Mouse (Mus musculus): Measurements from ENCODE around the gene Dbp. TPM values are rescaled to one million over a fixed set of nuclear protein-coding genes. Genes with fewer than 3 reads are reported as not detected.

Dbp gene
- polyA plus RNA-seq, 1 experiment from 2014 or later: 3.1 TPM

- WGBS: under 1% methylated on average over 27 of the region's 27 CpGs
- H3K36me3 ChIP-seq: peaks cover 31% of the 10 kb centered on the region
Measured at GRCm38 (mm10) chr7:45707375-45707967, 2.6 kb downstream of the Dbp start.

GRCm38 (mm10) chr7:45708221-45708761, 3.4 kb downstream of the Dbp start:
- 58% methylated on average over 13 of the region's 13 CpGs for whole genome bisulfite sequencing
- Histone ChIP-seq H3K4me2 (peak overlapping the region; percentile 99), H3K4me3 (0 out of 2 replicates have a peak overlapping the region, but pooled peaks have one; percentile 60), H3K9ac (0 out of 2 replicates have a peak overlapping the region, but pooled peaks have one; percentile 28), H3K36me3 (peaks cover 39% of the 10 kb centered on the region), H3K27me3 (no peaks in the 10 kb centered on the region), H3K4me1 (replicated peaks) (peaks cover 65% of the 10 kb centered on the region), H3K9me3 (no peaks in the 10 kb centered on the region), H3K27ac (replicated peaks) (peak overlapping the region; percentile 54; the same call in 1 of the 2 replicates)
- ATAC-seq (ENCODE audit: low read depth): no peak

More at GRCm38 (mm10) chr7:45707375-45707967, 2.6 kb downstream of the Dbp start:
- Histone ChIP-seq H3K4me2 (peak overlapping the region; percentile 99), H3K27me3 (no peaks in the 10 kb centered on the region), H3K9ac (peak overlapping the region; percentile 52), H3K4me1 (replicated peaks) (peaks cover 73% of the 10 kb centered on the region), H3K4me3 (peak overlapping the region; percentile 60), H3K9me3 (no peaks in the 10 kb centered on the region), H3K27ac (replicated peaks) (peak overlapping the region; percentile 57)
- 0 out of 2 replicates have a peak, but pooled peaks have one; percentile 1 for ATAC-seq (ENCODE audit: low read depth)

- Histone ChIP-seq H3K27ac (replicated peaks) (peak overlapping the region; percentile 54), H3K36me3 (peaks cover 44% of the 10 kb centered on the region), H3K4me1 (replicated peaks) (peaks cover 61% of the 10 kb centered on the region), H3K27me3 (no peaks in the 10 kb centered on the region), H3K4me2 (peak overlapping the region; percentile 99; the same call in 1 of the 2 replicates), H3K9me3 (no peaks in the 10 kb centered on the region), H3K4me3 (no peak overlapping the region), H3K9ac (peak overlapping the region; percentile 4; the same call in 1 of the 2 replicates)
- ATAC-seq (ENCODE audit: low read depth): no peak
- 31% methylated on average over 6 of the region's 6 CpGs for WGBS
Measured at GRCm38 (mm10) chr7:45709036-45709435, 4.1 kb downstream of the Dbp start.

- H3K4me2 ChIP-seq: peak overlapping the region; percentile 99; the same call in 1 of the 2 replicates
- WGBS: 68% methylated on average over 14 of the region's 14 CpGs
Measured at GRCm38 (mm10) chr7:45709677-45710355, 4.9 kb downstream of the Dbp start.

GRCm38 (mm10) chr7:45710477-45711191, 5.7 kb downstream of the Dbp start:
- peaks cover 63% of the 10 kb centered on the region for H3K4me1 ChIP-seq (replicated peaks)

More at GRCm38 (mm10) chr7:45709677-45710355, 4.9 kb downstream of the Dbp start:
- no peak for ATAC-seq (ENCODE audit: low read depth)
- Histone ChIP-seq H3K27ac (replicated peaks) (peak overlapping the region; percentile 54; the same call in 1 of the 2 replicates), H3K9ac (peak overlapping the region; percentile 4; the same call in 1 of the 2 replicates), H3K4me3 (no peak overlapping the region), H3K4me1 (replicated peaks) (peaks cover 65% of the 10 kb centered on the region), H3K36me3 (peaks cover 44% of the 10 kb centered on the region), H3K9me3 (no peaks in the 10 kb centered on the region), H3K27me3 (no peaks in the 10 kb centered on the region)

GRCm38 (mm10) chr7:45711316-45712021, 6.6 kb downstream of the Dbp start:
- ATAC-seq (ENCODE audit: low read depth): no peak
- Histone ChIP-seq H3K4me2 (no peak overlapping the region), H3K36me3 (peaks cover 44% of the 10 kb centered on the region), H3K27ac (replicated peaks) (no peak overlapping the region), H3K9me3 (no peaks in the 10 kb centered on the region), H3K4me1 (replicated peaks) (peaks cover 63% of the 10 kb centered on the region), H3K27me3 (no peaks in the 10 kb centered on the region), H3K4me3 (no peak overlapping the region), H3K9ac (no peak overlapping the region)
- WGBS: 92% methylated on average over 24 of the region's 24 CpGs

More at GRCm38 (mm10) chr7:45710477-45711191, 5.7 kb downstream of the Dbp start:
- no peak overlapping the region for H3K4me3 ChIP-seq
- 94% methylated on average over 20 of the region's 20 CpGs for WGBS
- no peaks in the 10 kb centered on the region for H3K9me3 ChIP-seq
- no peak overlapping the region for H3K4me2 ChIP-seq
- H3K27ac ChIP-seq (replicated peaks): no peak overlapping the region
- no peaks in the 10 kb centered on the region for H3K27me3 ChIP-seq
- ATAC-seq (ENCODE audit: low read depth): no peak
- H3K9ac ChIP-seq: no peak overlapping the region
- H3K36me3 ChIP-seq: peaks cover 44% of the 10 kb centered on the region

GRCm38 (mm10) chr7:45712022-45712757, 7.3 kb downstream of the Dbp start:
- 88% methylated on average over 21 of the region's 21 CpGs for WGBS
- Histone ChIP-seq H3K9me3 (no peaks in the 10 kb centered on the region), H3K4me1 (replicated peaks) (peaks cover 63% of the 10 kb centered on the region), H3K36me3 (peaks cover 44% of the 10 kb centered on the region), H3K9ac (no peak overlapping the region), H3K27ac (replicated peaks) (no peak overlapping the region), H3K27me3 (no peaks in the 10 kb centered on the region), H3K4me3 (no peak overlapping the region), H3K4me2 (no peak overlapping the region)
- ATAC-seq (ENCODE audit: low read depth): no peak

GRCm38 (mm10) chr7:45713396-45713795, 8.5 kb downstream of the Dbp start:
- no peak for ATAC-seq (ENCODE audit: low read depth)
- H3K4me2 ChIP-seq: no peak overlapping the region
- H3K9ac ChIP-seq: no peak overlapping the region
- no peaks in the 10 kb centered on the region for H3K27me3 ChIP-seq
- H3K4me3 ChIP-seq: no peak overlapping the region
- no peaks in the 10 kb centered on the region for H3K9me3 ChIP-seq
- H3K4me1 ChIP-seq (replicated peaks): peaks cover 52% of the 10 kb centered on the region
- peaks cover 44% of the 10 kb centered on the region for H3K36me3 ChIP-seq
- no peak overlapping the region for H3K27ac ChIP-seq (replicated peaks)
- WGBS: 92% methylated on average over 16 of the region's 16 CpGs

GRCm38 (mm10) chr7:45713881-45714520, 9.1 kb downstream of the Dbp start:
- H3K4me1 ChIP-seq (replicated peaks): peaks cover 52% of the 10 kb centered on the region
- no peak overlapping the region for H3K27ac ChIP-seq (replicated peaks)
- ATAC-seq (ENCODE audit: low read depth): no peak
- WGBS: 85% methylated on average over 6 of the region's 6 CpGs
- H3K36me3 ChIP-seq: peaks cover 44% of the 10 kb centered on the region
- H3K4me2 ChIP-seq: peak overlapping the region; percentile 82
- H3K27me3 ChIP-seq: no peaks in the 10 kb centered on the region
- peak overlapping the region; percentile 65 for H3K4me3 ChIP-seq
- H3K9ac ChIP-seq: peak overlapping the region; percentile 76
- no peaks in the 10 kb centered on the region for H3K9me3 ChIP-seq

GRCm38 (mm10) chr7:45714630-45715089, 9.8 kb downstream of the Dbp start:
- H3K4me1 ChIP-seq (replicated peaks): peaks cover 52% of the 10 kb centered on the region
- peak; percentile 44 for ATAC-seq (ENCODE audit: low read depth)
- peak overlapping the region; percentile 61; the same call in 1 of the 2 replicates for H3K27ac ChIP-seq (replicated peaks)
- H3K36me3 ChIP-seq: peaks cover 47% of the 10 kb centered on the region
- peak overlapping the region; percentile 82 for H3K4me2 ChIP-seq
- H3K9ac ChIP-seq: peak overlapping the region; percentile 76
- 12% methylated on average over 14 of the region's 14 CpGs for WGBS
- no peaks in the 10 kb centered on the region for H3K27me3 ChIP-seq
- H3K9me3 ChIP-seq: no peaks in the 10 kb centered on the region
- H3K4me3 ChIP-seq: peak overlapping the region; percentile 65

Data from neural tube, embryonic 13.5 days (tissue).